Mouse (Mus musculus) neural tube, embryonic 10.5 days (tissue): ENCODE data around the gene Utp3.
"Not testable (repeated sequence)": the region's sequence is repeated elsewhere in the genome, so short reads cannot be mapped to it uniquely, and the experiment has no call there.

Source experiments
- DNase-seq: peaks from one replicate; pipeline ENCODE4 v3.0.0-alpha.2; 2017; ENCODE audit warnings: low spot score; ENCODE audit errors: extremely low spot score

Utp3 gene

DNA sequence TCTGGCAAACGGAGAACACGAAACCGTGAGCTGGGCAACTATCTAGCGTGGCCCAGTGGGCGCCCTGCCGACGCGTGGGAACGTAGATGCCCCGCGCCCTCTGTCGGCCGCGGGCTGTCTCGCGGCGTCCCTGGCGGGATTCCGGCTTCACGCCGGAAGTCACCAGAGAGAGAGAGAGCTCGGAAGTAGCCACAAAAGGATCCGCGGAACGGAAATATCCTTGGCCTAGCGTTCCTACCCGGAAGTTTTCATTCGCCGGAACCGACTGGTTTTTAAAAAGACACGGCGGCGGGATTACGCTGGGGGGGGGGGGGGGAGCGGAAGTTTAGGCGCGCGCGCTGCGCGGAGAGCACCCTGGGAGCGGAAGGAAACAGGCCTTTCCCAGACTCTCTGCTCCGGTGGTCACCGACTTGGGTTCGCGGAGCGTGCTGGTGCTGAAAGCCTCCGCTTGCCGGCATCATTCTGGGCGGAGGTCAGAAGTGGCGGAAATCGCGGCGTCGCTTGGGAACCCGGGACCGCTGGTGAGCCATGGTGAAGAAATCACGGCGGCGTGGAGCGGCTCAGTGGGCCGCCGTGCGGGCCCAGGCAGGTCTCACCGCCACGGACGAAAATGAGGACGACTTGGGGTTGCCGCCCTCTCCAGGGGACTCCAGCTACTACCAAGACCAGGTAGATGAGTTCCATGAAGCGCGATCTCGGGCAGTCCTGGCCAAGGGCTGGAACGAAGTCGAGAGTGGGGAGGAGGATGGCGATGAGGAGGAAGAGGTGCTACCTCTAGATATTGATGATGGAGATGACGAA is at the start of gene Utp3:
TSS of gene Utp3 (plus strand) at position 377 of the 801 bp plus-strand sequence.
- DNase-seq = peak; percentile 96

DNA sequence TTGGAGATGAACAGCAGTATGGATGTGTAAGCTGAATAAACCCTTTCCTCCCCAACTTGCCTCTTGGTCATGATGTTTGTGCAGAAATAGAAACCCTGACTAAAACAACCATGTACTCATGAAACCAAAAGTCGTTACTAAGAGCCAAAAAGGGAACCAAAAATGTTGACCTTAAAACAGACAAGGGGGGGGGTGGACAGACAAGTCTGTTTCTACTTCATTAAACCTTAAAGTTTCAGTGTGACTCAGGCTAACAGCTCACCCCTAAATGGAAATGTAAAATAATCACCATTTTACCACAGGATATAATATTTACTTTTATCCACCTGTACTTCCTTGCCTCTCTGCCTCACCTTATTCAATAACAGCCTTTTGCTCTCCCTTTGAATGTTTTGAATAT is 45.7 kb upstream of the Utp3 start:
- no peak for DNase-seq

DNA sequence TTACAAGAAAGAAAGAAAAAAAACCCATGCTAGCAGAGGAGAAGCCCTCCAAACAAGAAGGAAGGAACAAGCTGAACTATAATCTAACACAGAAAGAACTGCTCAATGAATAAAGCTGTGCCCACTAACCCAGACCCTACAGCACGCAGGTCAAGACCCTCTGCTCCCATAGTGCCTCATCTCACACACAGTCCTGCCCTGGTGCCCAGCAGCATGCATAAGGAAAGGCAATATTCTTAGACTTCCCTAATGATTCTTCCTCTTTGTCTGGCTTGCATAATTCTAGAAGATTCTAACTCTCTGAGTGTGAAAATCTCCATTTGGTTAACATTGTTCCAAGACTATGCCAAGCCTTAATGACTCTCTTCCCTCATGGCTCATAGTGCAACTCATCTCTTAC is 45.3 kb upstream of the Utp3 start:
- no peak for DNase-seq

DNA sequence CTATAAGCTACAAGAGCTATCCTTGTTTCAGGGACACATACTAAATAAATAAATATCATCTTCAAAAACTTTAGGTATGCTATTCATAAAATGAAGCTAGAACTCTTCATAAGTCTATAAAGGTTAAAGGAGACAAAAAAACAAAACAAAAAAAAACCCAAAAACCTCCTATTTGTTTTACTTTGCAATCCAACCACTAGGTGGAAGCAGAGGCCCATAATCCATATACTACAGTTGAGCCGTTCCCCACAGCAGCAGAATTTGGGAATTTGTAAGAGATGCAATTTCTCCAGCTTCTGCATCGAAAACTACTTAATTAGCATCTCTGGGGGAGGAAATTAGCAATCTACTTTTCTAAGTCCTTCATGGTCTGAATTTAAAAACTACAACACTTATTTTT is 35.0 kb upstream of the Utp3 start:
- DNase-seq = no peak

DNA sequence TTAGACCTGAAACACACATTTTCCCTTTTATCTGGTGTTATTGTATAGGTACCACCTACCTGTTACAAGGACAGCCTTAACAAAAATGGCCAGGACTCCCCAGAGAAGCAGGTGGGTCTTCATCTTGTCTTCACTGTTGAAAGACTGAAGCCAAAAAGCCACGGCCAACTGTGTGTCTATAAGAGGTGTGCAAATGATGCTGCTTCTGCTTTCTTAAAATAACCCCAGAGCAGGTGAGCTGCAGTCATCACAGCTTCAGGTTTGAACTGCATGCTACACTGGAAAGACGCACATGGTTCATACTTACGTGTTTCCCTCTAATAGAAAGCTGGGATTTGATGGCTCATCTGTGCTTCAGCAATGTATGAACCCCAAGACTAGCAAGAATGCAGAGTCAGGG is 26.6 kb upstream of the Utp3 start, which contains the start of gene Jchain:
TSS of gene Jchain (minus strand) at position 235 of the 400 bp plus-strand sequence.
- no peak for DNase-seq

DNA sequence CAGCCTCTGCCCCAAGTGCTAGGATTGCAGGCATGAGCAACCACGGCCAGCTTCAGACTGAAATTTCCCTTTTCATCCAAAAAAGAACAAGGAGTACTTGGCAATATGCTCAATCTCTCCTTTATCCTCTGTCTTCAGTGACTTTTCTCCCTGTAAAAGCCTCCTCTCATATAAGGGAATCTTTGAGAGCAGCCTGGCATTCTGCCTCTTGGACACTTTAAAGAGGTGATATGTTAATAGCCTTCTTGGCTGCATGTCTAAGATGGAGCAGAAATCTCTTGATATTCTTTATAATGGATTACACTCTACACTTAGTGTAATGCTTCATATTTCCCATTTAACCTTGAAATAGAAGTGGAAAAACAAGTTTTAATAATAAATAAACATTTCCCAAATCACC is 23.4 kb upstream of the Utp3 start:
- DNase-seq = no peak

DNA sequence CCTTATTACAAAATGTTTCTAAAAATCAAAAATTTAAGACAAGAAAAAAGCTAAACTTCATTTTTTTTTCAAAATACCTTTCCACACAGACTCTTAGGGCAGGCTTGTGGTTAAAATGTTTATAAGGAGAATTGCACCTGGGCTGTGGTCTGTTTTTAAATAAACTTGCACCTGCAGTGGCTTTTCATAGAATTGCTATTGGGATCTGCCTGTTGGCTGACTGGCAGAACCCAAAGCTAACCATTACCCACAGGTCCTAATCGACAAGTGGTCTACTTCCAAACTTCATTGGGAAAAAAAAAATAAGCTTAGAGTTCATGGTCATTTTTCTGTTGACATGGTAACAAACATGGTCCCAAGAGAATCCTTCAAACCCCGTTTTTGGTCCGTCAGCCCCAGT is 19.6 kb upstream of the Utp3 start:
- no peak for DNase-seq

DNA sequence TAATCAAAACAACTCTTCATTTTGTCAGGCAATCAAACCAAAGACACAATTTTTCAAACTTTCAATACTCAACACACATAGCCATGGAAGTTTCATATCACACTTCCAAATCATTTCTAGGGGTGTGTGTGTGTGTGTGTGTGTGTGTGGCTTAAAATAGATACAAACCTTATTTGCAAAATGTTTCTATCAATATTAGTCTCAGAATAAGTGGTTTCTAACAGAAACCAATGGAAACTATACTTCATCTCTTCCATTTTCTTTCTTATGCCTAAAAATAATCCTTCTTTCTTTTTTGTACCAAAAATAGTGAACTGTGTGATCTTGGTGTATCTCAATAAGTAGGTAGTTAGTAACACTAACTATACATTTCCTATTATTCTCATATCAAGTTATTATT is 13.4 kb upstream of the Utp3 start:
- DNase-seq = no peak

DNA sequence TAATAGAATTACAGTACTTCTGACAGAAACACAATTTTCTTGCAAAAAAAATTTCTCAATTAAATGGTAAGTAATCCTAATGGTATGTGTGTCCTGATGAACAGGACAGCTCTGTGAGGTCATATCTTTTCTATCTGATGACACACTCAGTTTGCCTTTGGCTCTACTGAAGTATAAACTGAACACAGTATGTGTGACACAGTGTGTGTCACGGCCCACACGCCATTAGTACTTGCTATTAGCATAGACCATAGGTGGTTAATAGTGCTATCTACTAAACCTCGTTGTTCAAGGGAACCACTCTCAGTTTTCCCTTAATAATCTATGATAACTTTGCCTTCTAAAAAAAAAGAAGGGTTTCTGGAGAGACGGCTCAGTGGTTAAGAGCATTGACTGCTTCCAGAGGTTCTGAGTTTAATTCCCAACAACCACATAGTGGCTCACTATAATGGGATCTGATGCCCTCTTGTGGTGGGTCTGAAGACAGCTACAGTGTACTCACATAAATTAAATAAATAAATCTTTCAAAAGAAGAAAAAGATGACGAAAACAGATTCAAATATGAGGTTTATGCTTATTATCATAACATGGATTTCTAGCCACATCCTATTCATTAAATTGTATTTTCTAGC is 11.5 kb upstream of the Utp3 start:
- DNase-seq = no peak

DNA sequence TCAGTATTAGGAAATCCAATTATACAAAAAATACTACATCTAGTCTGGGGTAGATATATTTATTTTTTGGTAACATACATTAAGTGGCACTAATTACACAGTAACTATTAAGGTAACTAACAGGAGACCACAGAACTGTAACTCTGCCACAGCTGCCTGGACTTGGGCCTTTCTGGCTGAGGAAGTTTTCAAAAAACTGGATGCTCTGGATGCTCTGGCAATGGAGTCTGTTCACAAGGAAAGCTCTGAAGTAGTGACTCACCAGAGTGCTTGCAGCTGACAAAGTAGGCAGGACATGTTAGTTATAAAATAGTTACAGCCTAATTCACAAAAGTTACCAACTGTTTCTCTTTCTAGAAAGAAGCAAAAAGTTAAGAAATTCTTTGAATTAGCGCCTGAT is 9.9 kb upstream of the Utp3 start:
- not testable (repeated sequence) for DNase-seq

DNA sequence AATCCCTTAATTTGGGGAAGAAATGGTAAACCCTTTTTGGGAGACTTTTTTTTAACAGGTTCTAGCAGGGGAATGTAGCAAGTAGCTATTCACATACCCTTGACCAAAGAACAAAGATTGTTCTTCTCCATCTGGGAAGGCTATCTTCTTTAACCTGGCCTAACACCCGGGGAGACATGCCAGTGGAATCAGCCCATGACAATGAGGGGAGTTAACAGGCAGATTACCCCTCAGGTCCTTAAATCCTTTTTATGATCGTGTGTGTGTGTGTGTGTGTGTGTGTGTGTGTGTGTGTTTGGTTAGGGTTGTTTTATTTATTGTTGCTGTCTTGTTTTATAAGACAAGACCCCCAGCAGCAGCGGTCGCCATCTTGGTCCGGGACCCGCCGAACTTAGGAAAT is 8.7 kb upstream of the Utp3 start:
- DNase-seq = no peak

DNA sequence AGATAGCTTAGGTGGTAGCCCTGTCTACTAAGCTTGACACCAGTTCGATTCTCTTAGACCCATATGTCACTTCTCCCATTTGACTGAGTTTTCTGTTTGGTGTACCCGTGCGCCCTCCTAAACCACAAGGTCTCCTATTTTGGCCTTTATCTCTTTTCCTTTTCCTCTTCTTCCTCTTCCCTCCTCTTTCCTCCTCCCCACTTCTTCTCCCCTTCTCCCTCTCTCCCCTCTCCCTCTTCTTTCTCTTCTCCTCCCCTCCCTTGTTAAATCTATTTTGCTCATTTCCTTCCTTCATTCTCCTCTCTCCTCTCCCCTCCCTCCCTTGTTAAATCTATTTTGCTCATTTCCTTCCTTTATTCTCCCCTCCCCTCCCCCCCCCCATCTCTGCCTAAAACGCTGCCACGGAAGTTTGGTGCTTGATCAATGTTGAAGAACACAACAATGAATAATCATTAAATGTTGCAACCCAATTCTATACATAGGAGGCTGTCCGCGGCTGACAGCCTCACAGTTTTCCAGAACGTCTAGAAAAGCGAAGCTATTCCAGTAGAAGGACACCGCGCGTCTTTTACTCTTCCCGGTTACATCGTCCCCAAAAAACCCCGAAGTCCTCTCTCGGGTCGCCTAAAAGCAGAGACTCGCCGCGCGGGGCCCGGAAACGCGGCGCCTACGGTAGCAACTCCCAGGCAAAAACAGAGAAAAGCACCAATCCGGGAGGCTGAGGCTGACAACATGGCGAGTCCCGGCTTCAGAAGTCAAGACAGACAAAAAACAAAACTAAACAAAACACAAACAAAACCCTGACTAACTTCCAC is 784 bp upstream of the Utp3 start:
- DNase-seq = no peak

DNA sequence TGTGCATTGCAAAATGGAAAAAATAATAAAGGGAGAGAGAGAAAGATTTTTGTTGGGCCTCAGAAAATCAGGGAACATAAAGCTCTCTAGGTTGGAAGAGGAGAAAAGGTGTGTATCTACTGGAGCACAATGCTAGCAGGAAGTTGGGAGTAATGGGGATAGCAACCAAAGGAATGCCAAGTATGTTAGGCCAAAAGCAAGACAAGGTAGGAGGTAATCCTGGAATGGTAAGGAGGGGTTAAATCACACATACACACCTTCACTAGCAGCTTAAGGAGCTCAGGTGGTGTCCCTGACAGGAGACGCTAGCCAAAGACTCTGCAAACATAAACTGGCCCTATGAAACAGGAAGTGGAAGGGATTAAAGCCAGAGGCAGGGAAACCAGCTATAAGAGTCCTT is 4.7 kb downstream of the Utp3 start:
- no peak for DNase-seq

DNA sequence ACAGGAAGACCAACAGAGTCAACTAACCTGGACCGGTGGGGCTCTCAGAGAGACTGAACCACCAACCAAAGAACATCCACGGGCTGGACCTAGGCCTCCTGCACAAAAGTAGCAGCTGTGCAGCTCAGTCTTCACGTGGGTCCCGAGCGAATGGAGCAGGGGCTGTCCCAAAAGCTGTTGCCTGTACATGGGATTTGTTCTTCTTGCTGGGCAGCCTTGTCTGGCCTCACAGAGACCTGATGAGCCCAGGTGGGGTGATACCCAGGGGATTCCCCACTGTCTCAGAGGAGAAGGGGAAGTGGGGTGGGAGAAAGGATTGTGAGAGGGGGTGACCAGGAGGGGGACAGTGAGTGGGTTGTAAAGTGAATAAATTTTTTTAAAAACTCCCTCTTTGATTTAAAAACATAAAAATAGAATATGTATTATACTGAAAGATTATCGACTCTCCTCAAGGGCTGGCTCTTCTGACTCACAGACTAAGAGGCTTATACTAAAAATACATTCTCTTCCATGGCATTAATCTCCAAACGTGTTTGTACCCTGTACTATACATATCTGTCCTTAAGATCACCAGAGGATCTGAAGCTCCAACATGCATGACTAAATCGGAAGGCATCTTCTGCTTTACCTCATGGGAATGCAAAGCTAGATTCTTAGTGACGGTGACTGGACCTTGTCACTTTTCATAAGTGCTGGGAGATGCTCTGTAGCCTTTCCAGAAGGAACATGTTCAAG is 7.0 kb downstream of the Utp3 start:
- no peak for DNase-seq

DNA sequence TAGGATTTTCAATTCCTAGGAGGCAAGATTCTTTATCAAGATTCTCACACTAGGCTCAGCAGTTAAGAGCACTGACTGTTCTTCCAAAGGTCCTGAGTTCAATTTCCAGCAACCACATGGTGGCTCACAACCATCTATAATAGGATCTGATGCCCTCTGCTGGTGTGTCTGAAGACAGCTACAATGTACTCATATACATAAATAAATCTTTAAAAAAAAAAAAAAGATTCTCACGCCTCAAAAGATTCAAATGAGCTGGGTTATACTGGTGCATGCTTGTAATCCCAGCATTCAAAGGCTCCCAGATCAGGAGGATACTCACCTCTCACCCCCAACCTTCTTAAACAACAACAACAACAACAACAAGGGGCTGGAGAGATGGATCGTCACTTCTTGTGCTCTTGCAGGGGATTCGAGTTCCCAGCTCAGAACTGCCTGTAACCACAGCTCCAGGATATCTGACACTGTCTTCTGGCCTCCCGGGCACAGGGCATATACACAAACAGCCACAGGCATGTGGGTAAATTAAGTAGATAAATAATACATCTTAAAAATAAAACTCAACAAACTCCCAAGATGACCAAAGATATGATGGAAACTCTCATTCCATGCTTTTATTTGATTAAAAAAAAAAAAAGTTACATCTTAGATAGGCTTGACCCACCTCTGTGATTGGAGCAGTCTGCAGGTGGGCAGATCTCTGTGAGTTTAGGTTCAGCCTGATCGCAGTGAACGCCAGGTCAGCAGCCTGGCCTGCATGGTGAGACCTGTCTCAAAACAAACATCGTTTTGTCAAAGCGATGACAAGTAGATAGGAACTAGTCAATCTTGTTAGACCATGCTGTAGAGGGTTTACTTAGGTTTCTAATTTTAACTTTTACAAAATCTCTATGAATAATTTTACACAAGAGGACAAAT is 8.9 kb downstream of the Utp3 start:
- DNase-seq = no peak

DNA sequence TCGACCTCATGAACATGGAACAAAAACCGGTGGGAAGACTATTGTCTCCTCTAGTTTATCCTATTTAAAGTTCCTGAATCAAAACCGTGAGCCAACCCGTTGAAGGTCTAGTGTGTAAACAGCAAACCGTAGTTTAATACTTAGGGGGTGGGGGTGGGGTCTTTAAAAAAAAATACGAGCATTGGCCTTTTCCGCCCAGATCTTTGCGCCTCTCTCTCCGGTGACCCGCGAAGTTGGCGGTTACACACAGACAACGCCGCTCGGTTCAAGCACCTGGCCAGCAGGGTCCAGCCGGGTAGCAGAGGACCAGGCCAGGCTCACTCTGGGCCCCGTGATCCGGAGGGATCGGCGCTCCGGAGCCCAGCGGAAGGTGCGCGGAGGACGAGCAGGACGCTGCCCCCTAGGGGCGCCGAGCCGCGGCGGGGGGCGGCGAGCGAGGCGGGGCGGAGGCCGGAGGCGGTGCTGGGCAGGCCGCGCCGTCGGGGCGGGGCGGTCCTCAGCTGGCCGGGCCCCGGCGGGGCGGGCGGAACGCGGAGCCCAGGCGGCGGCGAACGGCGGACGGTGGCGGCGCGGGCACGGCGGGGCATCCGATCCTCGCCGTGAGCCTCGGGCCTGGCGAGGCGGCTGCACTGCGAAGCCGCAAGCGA is 10.4 kb downstream of the Utp3 start, which contains the start of gene Rufy3:
TSS of gene Rufy3 (plus strand) at position 540 of the 647 bp plus-strand sequence.
- no peak for DNase-seq

DNA sequence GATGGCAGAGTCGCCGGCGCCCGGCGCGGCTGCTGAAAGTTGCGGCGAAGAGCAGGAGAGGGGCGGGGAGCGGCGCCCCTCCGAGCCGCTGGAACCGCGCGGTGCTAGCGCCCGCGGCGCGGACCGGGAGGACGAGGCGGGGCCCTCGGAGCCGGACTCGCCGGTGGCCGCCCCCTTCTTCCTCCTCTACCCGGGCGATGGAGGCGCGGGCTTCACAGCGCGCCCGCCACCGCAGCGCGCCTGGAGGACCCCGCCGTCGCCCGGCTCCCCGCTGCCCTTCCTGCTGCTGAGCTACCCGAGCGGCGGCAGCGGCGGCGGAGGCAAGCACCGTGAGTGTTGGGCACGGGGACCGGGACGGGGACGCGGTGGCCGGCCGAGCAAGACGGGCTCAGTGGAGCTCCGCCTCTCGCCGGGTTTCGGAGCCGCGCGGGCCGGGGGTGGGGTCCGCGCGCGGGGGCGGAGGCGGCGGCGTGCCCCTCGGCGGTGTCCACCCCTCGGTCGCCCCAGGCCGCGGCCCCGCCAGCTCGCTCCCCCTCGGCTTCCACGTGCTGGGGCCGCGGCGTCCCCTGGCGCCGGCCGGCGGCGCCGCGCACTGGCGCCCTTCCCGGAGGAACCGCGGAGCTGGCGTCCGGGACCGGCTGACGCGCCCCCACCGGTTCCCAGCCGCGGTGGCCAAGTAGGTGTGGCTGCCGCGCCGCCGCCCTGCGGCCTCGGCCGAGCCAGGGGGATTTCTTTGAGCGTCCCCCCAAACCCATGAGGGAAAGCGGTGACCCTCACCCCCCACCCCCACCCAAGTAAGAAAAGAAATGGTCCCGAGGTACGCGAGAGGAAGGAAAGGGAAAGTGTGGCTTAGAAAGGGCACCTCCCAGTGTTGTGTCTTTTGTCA is 11.1 kb downstream of the Utp3 start:
- peak; percentile 82 for DNase-seq

DNA sequence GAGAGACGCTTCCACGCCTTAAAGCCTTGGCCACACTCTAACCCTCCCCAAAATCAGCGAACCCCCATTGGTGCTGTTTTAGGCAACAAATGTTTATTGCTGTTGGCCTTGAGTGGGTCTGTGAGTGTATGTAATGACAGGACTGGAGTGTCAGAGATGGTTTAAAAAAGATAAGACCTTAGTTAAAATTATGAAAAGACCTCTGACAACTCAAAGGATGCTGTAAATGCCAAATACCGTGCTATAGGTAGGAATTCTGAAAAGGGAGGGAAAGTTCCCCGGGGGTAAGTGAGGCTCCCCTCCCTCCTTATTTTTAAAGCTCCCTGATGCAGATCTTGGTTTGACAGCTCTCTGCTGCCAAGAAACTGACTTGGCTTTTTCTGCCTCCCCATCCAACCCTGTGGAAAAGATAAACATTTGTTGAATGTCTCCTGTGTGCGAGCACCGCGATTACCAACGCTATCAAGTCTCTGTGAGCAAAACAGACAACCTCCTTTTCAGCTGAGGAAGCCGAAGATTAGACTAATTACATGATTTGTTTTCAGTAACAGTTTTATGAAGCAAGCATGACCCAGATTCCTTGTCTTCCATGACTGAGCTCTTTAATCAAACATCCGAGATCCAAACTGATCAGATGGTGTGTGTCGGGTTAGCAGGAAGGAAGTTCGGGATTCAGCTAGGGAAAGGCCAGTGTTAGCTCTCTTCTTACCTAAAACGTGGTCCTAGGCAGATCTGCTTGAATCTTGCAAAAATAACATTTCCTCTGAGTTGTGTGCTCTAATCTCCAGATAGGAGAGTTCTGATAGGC is 12.0 kb downstream of the Utp3 start:
- no peak for DNase-seq
